Mouse (Mus musculus) liver, embryonic 15.5 days (tissue): Measurements from ENCODE around the gene Ston2. TPM values are rescaled to one million over a fixed set of nuclear protein-coding genes. Genes with fewer than 3 reads are reported as not detected.

Experiments used
- ATAC-seq: fragments of 200-750 bp; cut with Nextera tagmentation; 2 replicates; pipeline ENCODE4 v1.8.0; 2017; ENCODE audit warnings: moderate number of reproducible peaks, mild to moderate bottlenecking, moderate library complexity; ENCODE audit not compliant: insufficient read depth
- H3K27ac ChIP-seq: fragments of 300-500 bp; sonication (generic); replicated peaks from 2 replicates; pipeline ENCODE4 v1.5.1; 2015; ENCODE audit warnings: mild to moderate bottlenecking, inconsistent platforms
- H3K27me3 ChIP-seq: fragments of 300-500 bp; sonication (generic); 2 replicates; pipeline ENCODE4 v1.6.1; 2015; ENCODE audit warnings: mild to moderate bottlenecking, inconsistent platforms
- H3K36me3 ChIP-seq: fragments of 300-500 bp; sonication (generic); replicated peaks from 2 replicates; pipeline ENCODE4 v1.6.1; 2015; ENCODE audit warnings: moderate library complexity, mild to moderate bottlenecking, inconsistent platforms
- H3K4me1 ChIP-seq: fragments of 300-500 bp; sonication (generic); replicated peaks from 2 replicates; pipeline ENCODE4 v1.6.1; 2015; ENCODE audit warnings: inconsistent platforms
- H3K4me2 ChIP-seq: fragments of 300-500 bp; sonication (generic); 2 replicates; pipeline ENCODE4 v1.6.1; 2015; ENCODE audit warnings: moderate library complexity, mild to moderate bottlenecking, inconsistent platforms
- H3K4me3 ChIP-seq: fragments of 300-500 bp; sonication (generic); replicated peaks from 2 replicates; pipeline ENCODE4 v1.5.1; 2015; ENCODE audit warnings: mild to moderate bottlenecking, inconsistent platforms
- H3K9ac ChIP-seq: fragments of 300-500 bp; sonication (generic); 2 replicates; pipeline ENCODE4 v1.6.1; 2015; ENCODE audit warnings: moderate library complexity, mild to moderate bottlenecking, inconsistent platforms
- H3K9me3 ChIP-seq: fragments of 300-500 bp; sonication (generic); replicated peaks from 2 replicates; pipeline ENCODE4 v1.6.1; 2016; ENCODE audit warnings: inconsistent platforms
- WGBS: fragments of 180-500 bp; shearing (Covaris S2); methylation state at CpG from one replicate; pipeline ENCODE4 v1.1.7; 2015; ENCODE audit warnings: mixed read lengths; ENCODE audit not compliant: insufficient replicate concordance; 5-methylcytosine and 5-hydroxymethylcytosine counted together
- polyA plus RNA-seq: library from polyadenylated mRNA; unstranded; fragments of >200 nt; fragmentation: Nextera tagmentation; extraction: Ambion mirVana; gene quantifications from 2 replicates; pipeline ENCODE4 v1.2.1, GENCODE M21; 2015

The Ston2 gene
- polyA plus RNA-seq, 1 experiment from 2014 or later, result 13.6 TPM

DNA sequence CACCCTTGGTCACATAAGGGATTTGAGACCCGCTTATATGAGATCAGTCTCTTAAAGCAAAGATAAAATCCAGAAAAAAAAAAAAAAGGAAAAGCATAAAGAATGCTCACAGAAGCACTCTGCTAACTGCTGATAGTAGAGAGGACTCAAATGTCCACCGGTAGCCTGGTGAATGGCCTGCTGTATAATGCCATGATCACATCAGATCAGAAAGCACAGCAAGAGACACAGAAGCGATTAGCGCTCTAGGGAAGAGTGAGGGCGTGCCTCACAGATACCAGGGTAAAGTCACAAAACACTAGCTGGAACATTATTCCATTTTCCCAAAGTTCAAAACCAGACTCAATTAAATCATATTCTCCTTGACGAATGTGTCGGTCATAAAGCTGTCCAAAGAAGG, 62.0 kb downstream of the Ston2 start:
- no peak overlapping the region for H3K4me2 ChIP-seq
- 60% methylated on average over 7 of the region's 7 CpGs for WGBS
- H3K9me3 ChIP-seq, result no peaks in the 10 kb centered on the region
- H3K4me1 ChIP-seq, result peaks cover 3% of the 10 kb centered on the region
- no peak overlapping the region for H3K27ac ChIP-seq
- ATAC-seq, result no peak
- H3K9ac ChIP-seq, result no peak overlapping the region
- no peaks in the 10 kb centered on the region for H3K27me3 ChIP-seq
- no peak overlapping the region for H3K4me3 ChIP-seq
- H3K36me3 ChIP-seq, result 0 out of 2 replicates have a peak, but pooled peaks cover 11% of the 10 kb centered on the region

DNA sequence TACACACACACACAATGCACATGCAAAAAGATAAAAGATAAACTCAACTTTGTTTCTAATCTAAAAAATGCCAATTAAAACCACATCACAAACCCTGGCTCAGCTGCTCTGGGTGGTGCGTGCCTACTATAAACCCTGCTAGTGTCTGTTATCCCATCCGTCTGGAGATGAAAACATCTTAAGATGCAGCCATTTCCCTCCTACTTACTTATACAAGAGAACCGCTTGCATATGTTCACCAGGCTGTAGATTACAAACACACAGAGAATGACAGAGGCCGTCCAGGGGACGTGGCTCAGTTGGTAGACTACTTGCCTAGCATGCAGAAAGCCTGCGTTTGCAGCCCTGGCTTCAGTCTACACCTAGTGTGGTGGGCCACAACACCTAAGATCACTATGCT, 64.3 kb downstream of the Ston2 start:
- Histone ChIP-seq H3K9me3 (no peaks in the 10 kb centered on the region), H3K4me3 (no peak overlapping the region), H3K4me1 (no peaks in the 10 kb centered on the region; the same call in 1 of the 2 replicates), H3K9ac (no peak overlapping the region), H3K36me3 (0 out of 2 replicates have a peak, but pooled peaks cover 5% of the 10 kb centered on the region), H3K27me3 (no peaks in the 10 kb centered on the region), H3K4me2 (no peak overlapping the region), H3K27ac (no peak overlapping the region)
- WGBS, result 73% methylated on average over 6 of the region's 6 CpGs
- ATAC-seq, result no peak

DNA sequence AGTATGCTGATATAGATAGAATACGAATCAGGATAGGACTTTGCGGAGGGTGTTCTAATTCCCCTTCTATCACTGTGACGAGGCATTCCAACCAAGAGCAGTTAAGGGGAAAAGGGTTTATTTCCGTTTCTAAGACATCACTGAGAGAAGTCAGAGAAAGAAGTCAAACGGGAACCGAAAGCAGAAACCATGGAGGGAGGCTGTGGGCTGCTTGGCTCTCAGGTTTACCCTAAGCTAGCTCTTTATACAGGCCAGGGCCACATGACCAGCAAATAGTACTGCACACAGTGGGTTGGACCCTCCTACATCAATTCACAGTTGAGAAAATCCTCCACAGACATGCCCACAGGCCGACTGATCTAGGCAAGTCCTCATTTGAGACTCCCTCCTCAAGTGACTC, 69.1 kb downstream of the Ston2 start:
- Histone ChIP-seq H3K36me3 (no peaks in the 10 kb centered on the region), H3K9ac (no peak overlapping the region), H3K4me1 (peaks cover 3% of the 10 kb centered on the region; the same call in 1 of the 2 replicates), H3K4me2 (no peak overlapping the region), H3K27me3 (no peaks in the 10 kb centered on the region), H3K9me3 (no peaks in the 10 kb centered on the region), H3K4me3 (no peak overlapping the region), H3K27ac (no peak overlapping the region)
- WGBS, result 74% methylated on average over 7 of the region's 7 CpGs
- no peak for ATAC-seq

DNA sequence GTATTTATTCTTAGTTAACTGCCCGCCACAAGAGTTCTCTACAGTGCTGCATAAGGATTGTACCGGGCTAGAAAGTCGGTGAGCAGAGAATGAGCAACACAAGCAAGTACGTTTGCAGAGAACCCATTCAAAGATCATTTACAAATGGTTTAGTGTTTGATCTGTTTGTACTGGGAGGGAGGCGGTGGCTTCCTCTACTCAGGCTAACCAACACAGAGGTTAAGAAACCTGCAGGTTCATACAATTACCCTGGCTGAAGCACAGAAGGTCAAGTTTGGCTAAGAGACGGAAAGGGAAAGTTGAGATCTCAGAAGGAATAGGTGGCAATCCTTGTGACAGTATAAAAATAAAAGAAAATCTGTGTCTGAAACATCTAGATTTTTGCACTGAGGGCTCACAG, 72.5 kb downstream of the Ston2 start:
- Histone ChIP-seq H3K9me3 (no peaks in the 10 kb centered on the region), H3K9ac (no peak overlapping the region), H3K27ac (no peak overlapping the region), H3K27me3 (no peaks in the 10 kb centered on the region), H3K4me3 (no peak overlapping the region), H3K4me2 (no peak overlapping the region), H3K4me1 (0 out of 2 replicates have a peak, but pooled peaks cover 3% of the 10 kb centered on the region), H3K36me3 (peaks cover 13% of the 10 kb centered on the region)
- no peak for ATAC-seq
- WGBS, result 69% methylated on average over 6 of the region's 6 CpGs

DNA sequence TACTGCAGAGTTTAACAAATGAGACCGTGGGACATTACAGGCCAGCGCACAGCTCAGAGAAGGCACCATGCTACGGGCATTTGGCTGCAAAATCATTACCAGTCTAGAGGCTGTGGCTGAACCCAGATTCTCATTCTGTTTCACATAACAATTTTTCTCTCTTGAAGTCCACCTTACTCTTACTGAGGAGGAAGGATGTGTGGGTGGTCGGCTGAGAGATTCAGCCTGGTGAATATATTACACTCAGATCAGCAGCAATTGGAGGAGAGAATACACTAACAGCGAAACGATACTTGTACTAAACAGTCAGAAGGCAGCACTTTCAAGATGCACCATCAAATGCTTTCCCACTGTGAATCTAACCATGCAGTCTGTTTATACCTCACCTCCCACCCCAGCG, 74.8 kb downstream of the Ston2 start:
- no peak for ATAC-seq
- WGBS, result 87% methylated on average over 7 of the region's 7 CpGs

DNA sequence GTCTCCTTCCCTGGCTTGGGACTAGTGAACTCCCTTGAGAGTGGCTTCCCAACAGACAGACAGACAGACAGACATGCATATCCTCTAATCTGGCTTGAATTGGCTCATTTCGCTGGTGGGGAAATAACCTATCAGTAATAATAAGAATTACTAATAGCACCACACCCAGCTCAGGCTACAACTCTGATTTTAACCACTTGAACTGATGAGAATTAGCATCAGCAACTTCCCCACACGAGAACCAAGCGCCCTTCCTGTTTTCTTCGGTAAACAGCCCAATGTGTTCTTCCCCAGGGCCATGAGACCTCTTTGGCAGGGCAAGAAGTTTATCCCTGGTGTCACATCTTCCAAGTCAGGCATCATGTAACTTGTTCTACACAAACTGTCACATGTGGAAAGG, 76.5 kb downstream of the Ston2 start:
- no peaks in the 10 kb centered on the region for H3K27me3 ChIP-seq
- H3K4me1 ChIP-seq, result peaks cover 17% of the 10 kb centered on the region
- H3K9ac ChIP-seq, result no peak overlapping the region
- H3K9me3 ChIP-seq, result no peaks in the 10 kb centered on the region
- WGBS, result 66% methylated on average over 4 of the region's 4 CpGs
- H3K27ac ChIP-seq, result no peak overlapping the region
- H3K36me3 ChIP-seq, result peaks cover 13% of the 10 kb centered on the region
- no peak for ATAC-seq
- no peak overlapping the region for H3K4me3 ChIP-seq
- no peak overlapping the region for H3K4me2 ChIP-seq

More for the DNA sequence above, 74.8 kb downstream of the Ston2 start:
- Histone ChIP-seq H3K4me1 (peaks cover 14% of the 10 kb centered on the region), H3K9ac (no peak overlapping the region), H3K36me3 (peaks cover 13% of the 10 kb centered on the region), H3K27me3 (no peaks in the 10 kb centered on the region), H3K4me3 (no peak overlapping the region), H3K27ac (no peak overlapping the region), H3K4me2 (no peak overlapping the region), H3K9me3 (no peaks in the 10 kb centered on the region)

DNA sequence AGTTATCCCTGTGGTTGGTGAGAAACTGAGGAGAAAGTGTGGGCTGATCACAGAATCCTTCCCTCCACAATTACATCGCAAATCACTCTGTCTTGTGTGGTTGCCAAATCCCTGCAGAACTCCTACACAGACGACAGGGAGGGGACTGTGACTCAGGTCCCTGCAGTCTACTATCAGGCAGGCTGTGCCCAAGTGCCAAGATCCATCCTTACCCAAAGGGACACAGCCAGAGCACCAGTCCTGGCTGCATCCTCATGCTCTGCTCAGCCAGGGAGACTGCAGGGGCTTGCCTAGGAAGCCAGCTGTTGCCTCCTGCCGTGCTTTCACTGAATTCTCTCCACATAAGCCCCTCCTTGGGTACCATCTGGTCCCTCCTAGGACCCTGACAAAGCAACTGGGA, 77.3 kb downstream of the Ston2 start:
- H3K4me3 ChIP-seq, result no peak overlapping the region
- H3K27ac ChIP-seq, result no peak overlapping the region
- H3K9me3 ChIP-seq, result no peaks in the 10 kb centered on the region
- no peaks in the 10 kb centered on the region for H3K27me3 ChIP-seq
- H3K4me1 ChIP-seq, result peaks cover 16% of the 10 kb centered on the region
- no peak for ATAC-seq
- no peak overlapping the region for H3K4me2 ChIP-seq
- WGBS, result 63% methylated on average over 3 of the region's 3 CpGs
- H3K9ac ChIP-seq, result no peak overlapping the region
- H3K36me3 ChIP-seq, result peaks cover 13% of the 10 kb centered on the region

DNA sequence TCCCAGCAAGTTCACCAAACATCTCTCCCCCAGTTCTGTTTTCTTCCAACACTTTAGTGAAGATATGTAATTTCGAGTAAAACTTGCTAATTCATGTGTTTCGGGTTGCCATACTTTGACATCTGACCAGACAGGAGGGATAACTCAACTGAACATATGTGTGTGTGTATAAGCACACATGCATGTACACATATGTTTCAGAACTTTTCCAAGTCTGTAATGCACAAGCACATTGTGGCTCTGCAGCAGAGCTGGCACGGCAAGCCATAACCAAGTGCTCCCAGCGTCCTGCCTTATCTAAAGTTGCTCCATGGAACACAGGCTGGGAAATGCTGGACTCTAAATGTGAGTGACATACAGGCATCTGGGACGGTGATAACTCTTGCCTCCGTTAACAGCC, 78.6 kb downstream of the Ston2 start:
- Histone ChIP-seq H3K27ac (0 out of 2 replicates have a peak overlapping the region, but pooled peaks have one; percentile 31), H3K4me1 (peaks cover 14% of the 10 kb centered on the region), H3K27me3 (no peaks in the 10 kb centered on the region), H3K4me3 (no peak overlapping the region), H3K9ac (no peak overlapping the region), H3K4me2 (no peak overlapping the region), H3K9me3 (no peaks in the 10 kb centered on the region), H3K36me3 (peaks cover 13% of the 10 kb centered on the region)
- WGBS, result 57% methylated on average over 6 of the region's 6 CpGs
- ATAC-seq, result no peak

DNA sequence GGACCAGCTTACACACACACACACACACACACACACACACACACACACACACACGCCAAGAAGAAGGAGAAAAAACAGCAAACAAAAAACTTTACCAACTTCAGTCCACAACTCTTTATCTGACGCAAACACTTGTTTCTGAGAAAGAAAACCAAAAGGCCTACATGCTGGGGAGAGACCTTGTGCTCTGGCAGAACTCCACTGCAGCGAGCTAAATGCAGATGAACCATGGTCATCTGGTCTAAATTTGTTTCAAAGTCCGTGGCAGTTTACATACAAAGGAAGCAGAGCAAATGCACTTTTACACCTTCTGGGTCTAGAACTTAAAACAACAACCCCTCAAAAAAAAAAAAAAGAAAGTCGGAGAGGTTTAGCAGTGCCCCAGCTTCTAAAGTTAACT, 79.0 kb downstream of the Ston2 start:
- no peak for ATAC-seq
- H3K27ac ChIP-seq, result 0 out of 2 replicates have a peak overlapping the region, but pooled peaks have one; percentile 31
- 30% methylated on average over 5 of the region's 5 CpGs for WGBS
- no peak overlapping the region for H3K9ac ChIP-seq
- peaks cover 14% of the 10 kb centered on the region for H3K4me1 ChIP-seq
- no peaks in the 10 kb centered on the region for H3K9me3 ChIP-seq
- H3K4me2 ChIP-seq, result no peak overlapping the region
- H3K4me3 ChIP-seq, result no peak overlapping the region
- no peaks in the 10 kb centered on the region for H3K27me3 ChIP-seq
- H3K36me3 ChIP-seq, result peaks cover 13% of the 10 kb centered on the region

DNA sequence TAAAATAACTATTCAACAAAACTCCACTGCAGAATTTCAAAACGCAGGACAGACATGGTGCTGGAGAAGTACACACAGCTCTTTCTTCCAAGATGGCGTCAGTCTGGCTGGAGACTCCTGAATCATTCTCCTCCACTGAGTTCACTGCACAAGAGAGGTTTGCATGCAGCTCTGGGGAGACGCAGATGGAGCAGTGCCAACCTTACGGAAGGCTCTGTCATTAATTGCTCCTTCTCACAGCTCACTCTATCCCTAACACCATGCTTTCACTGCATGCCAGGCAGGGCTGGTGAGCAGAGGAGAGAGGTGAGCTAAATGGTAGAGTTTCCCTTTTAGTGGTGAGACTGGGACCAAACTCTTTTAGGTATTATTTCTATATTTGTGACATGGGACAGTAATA, 80.4 kb downstream of the Ston2 start:
- 0 out of 2 replicates have a peak, but pooled peaks cover 4% of the 10 kb centered on the region for H3K36me3 ChIP-seq

DNA sequence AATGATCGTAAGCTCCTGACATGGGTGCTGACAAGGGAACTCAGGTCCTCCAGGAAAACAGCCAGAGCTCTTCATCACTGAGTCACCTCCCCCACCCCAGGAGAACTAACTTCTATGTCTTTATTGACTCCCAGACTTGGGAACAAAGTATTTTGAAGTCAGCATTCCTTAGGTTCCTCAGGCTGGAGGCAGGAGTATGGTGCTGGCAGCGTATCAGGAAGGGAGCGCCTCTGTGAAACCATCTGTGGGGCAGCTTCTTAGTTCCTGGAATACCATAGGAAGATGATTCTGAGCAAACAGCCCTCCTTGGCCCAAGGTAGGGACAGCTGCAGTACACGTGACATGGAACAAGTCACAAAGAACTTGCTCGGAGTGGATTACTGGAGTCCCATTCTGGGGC, 84.7 kb downstream of the Ston2 start:
- H3K4me3 ChIP-seq, result no peak overlapping the region
- H3K4me2 ChIP-seq, result no peak overlapping the region
- no peak for ATAC-seq
- H3K9ac ChIP-seq, result no peak overlapping the region
- H3K9me3 ChIP-seq, result no peaks in the 10 kb centered on the region
- 86% methylated on average over 5 of the region's 5 CpGs for WGBS
- H3K36me3 ChIP-seq, result no peaks in the 10 kb centered on the region
- no peak overlapping the region for H3K27ac ChIP-seq
- no peaks in the 10 kb centered on the region for H3K27me3 ChIP-seq
- H3K4me1 ChIP-seq, result peaks cover 15% of the 10 kb centered on the region

More for the DNA sequence above, 80.4 kb downstream of the Ston2 start:
- Histone ChIP-seq H3K4me3 (no peak overlapping the region), H3K27ac (no peak overlapping the region), H3K4me1 (peaks cover 14% of the 10 kb centered on the region), H3K4me2 (no peak overlapping the region), H3K27me3 (no peaks in the 10 kb centered on the region), H3K9me3 (no peaks in the 10 kb centered on the region), H3K9ac (no peak overlapping the region)
- WGBS, result 82% methylated on average over 4 of the region's 4 CpGs
- ATAC-seq, result no peak

DNA sequence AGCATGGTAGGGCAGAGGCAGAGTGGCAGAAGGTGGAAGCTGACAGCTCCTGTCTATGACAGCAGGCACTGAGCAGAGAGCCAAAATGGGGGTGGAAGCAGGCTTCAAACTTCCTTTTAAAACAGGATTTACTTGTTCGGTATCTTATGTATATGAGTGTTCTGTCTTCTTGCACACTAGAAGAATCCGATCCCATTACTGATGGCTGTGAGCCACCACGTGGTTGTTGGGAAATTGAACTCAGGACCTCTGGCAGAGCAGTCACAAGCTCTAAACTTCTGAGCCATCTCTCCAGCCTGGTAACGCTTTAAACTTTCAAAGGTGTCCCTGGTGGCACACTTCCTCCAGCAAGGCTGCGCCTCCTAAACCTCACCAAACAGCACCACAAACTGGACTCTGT, 85.4 kb downstream of the Ston2 start:
- H3K4me3 ChIP-seq, result no peak overlapping the region
- 82% methylated on average over 5 of the region's 5 CpGs for WGBS
- H3K4me1 ChIP-seq, result peaks cover 11% of the 10 kb centered on the region
- H3K9me3 ChIP-seq, result no peaks in the 10 kb centered on the region
- no peak overlapping the region for H3K4me2 ChIP-seq
- H3K9ac ChIP-seq, result no peak overlapping the region
- ATAC-seq, result no peak
- H3K27ac ChIP-seq, result no peak overlapping the region
- no peaks in the 10 kb centered on the region for H3K27me3 ChIP-seq
- no peaks in the 10 kb centered on the region for H3K36me3 ChIP-seq
